In the genomic region with DNA sequence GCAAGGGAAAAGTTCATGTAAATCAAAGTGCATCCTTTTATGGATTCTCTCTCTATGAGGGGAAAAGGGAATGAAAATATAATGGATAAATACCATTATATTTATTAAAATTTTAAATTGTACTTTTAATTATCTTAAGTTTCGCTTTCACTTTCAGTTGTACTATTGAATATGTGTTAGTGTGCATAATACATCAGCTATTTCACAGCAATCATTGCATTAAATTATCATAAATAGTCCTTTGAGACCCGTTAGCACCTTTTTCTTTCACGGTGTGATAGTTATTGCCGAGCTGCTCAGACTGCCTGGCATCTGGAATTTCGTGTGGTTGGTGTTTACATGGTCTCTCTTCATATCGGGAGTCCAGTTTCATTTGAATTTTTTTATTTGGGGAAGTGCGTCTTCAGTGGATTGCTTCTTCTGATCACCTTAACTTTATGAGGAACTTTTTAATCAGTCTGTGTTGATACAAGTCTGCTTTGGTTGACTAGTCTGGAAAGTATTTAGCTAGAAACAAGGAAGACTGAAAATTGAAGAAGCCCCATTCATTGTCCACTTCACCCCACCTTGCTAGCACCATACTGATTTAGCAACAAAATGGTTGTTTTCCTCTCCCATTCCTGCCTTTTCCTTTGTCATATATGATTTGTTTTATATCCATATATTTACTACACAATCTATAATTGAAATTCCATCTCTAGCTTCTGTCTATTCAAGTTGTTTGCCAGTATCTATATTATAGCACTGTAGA, we compare ENCODE assay signal across 17 mouse cellular contexts. TPM values are rescaled to one million over a fixed set of nuclear protein-coding genes. Genes with fewer than 3 reads are reported as not detected.
DNase-seq lines count a peak whose midpoint lies in the region; ATAC-seq and TF ChIP-seq lines count a peak whose summit lies in the region.
"Had no signal": no experiment of that assay in that cellular context is flagged by ENCODE, and none has a peak within 500 bp of the region (broad histone marks: within the 10 kb centered on the region; RNA-seq: fewer than 3 reads in every experiment).

No protein-coding gene starts in this region.

- TF ChIP-seq CTCF in lung, adult 2 months (IDR thresholded peaks at IDR 0.05; ENCODE audit: insufficient read depth, low read length) = no peak
- no peak for TF ChIP-seq CTCF in brain, embryonic 14.5 days (IDR thresholded peaks at IDR 0.05; ENCODE audit: borderline replicate concordance, extremely low read depth, insufficient read depth, insufficient read length)
- TF ChIP-seq CTCF in liver, postnatal 0 days (IDR thresholded peaks at IDR 0.05; ENCODE audit: low read depth) = no peak

- H3K36me3 ChIP-seq in liver, postnatal 0 days (replicated peaks; ENCODE audit: insufficient read depth, low read length) = no peaks in the 10 kb centered on the region; the same call in 1 of the 2 replicates

- TF ChIP-seq EP300 in liver, postnatal 0 days (IDR thresholded peaks at IDR 0.05; ENCODE audit: low read depth) = no peak

- H3K4me1 ChIP-seq in lung, adult 2 months (ENCODE audit: control insufficient read depth, insufficient read depth, low read length) = peaks cover 11% of the 10 kb centered on the region; the same call in 1 of the 2 replicates
- peaks cover 4% of the 10 kb centered on the region; the same call in 1 of the 2 replicates for H3K4me1 ChIP-seq in liver, postnatal 0 days (ENCODE audit: insufficient read depth)
- H3K4me1 ChIP-seq: embryonic facial prominence, embryonic 13.5 days; forebrain, embryonic 10.5 days; heart, embryonic 13.5 days; midbrain, embryonic 10.5 days had no signal

- ATAC-seq in CD4-positive, CD25-positive, alpha-beta regulatory T cell, adult 4 months = peak; percentile 49
- no peak for ATAC-seq in liver, postnatal 0 days
- ATAC-seq: hindbrain, postnatal 0 days had no signal

- H3K27ac ChIP-seq in liver, postnatal 0 days (ENCODE audit: low read depth) = no peak overlapping the region
- H3K27ac ChIP-seq: embryonic facial prominence, embryonic 13.5 days; forebrain, embryonic 10.5 days; heart, embryonic 13.5 days; hindbrain, postnatal 0 days; midbrain, embryonic 10.5 days had no signal

- 0 out of 2 replicates have a peak overlapping the region, but pooled peaks have one; percentile 37 for H3K9ac ChIP-seq in liver, postnatal 0 days (replicated peaks)
- H3K9ac ChIP-seq: embryonic facial prominence, embryonic 13.5 days; heart, embryonic 13.5 days had no signal

- H3K4me3 ChIP-seq in lung, adult 2 months (replicated peaks; ENCODE audit: extremely low read depth, low read depth, low read length) = peak overlapping the region; percentile 61
- H3K4me3 ChIP-seq in liver, postnatal 0 days (ENCODE audit: low read depth, low read length) = peak overlapping the region; percentile 31; the same call in 1 of the 2 replicates
- H3K4me3 ChIP-seq: embryonic facial prominence, embryonic 13.5 days; forebrain, embryonic 10.5 days; heart, embryonic 13.5 days; midbrain, embryonic 10.5 days had no signal

- peak overlapping the region; percentile 55 for H3K4me2 ChIP-seq in liver, postnatal 0 days (ENCODE audit: low read depth, low read length)
- H3K4me2 ChIP-seq: embryonic facial prominence, embryonic 13.5 days; heart, embryonic 13.5 days had no signal

- no peaks in the 10 kb centered on the region for H3K9me3 ChIP-seq in liver, postnatal 0 days (ENCODE audit: low read length)
- H3K9me3 ChIP-seq: embryonic facial prominence, embryonic 13.5 days; heart, embryonic 13.5 days; midbrain, embryonic 10.5 days had no signal

- TF ChIP-seq POLR2A in lung, adult 2 months (IDR thresholded peaks at IDR 0.05; ENCODE audit: borderline replicate concordance, extremely low read depth, low read depth, low read length) = no peak
- TF ChIP-seq POLR2A in brain, embryonic 14.5 days (IDR thresholded peaks at IDR 0.05; ENCODE audit: borderline replicate concordance, extremely low read depth, insufficient read depth, insufficient read length, poor library complexity, severe bottlenecking) = no peak

- no peaks in the 10 kb centered on the region for H3K27me3 ChIP-seq in liver, postnatal 0 days (ENCODE audit: insufficient read depth, low read length)
- H3K27me3 ChIP-seq: embryonic facial prominence, embryonic 13.5 days; heart, embryonic 13.5 days had no signal

- WGBS in lung, adult 2 months = 64% methylated on average over 7 of the region's 7 CpGs
- 80% methylated on average over 7 of the region's 7 CpGs for WGBS in liver, postnatal 0 days (ENCODE audit: insufficient replicate concordance)

- DNase-seq in lung, adult 2 months = peak; percentile 9
- no peak for DNase-seq in lung, postnatal 10 days
- DNase-seq in brain, embryonic 14.5 days (ENCODE audit: low read depth) = peak; percentile 26
- DNase-seq in liver, postnatal 0 days = no peak
- DNase-seq in adrenal gland, postnatal 14 days = no peak
- DNase-seq in urinary bladder, postnatal 10 days (ENCODE audit: low spot score) = no peak
- DNase-seq: adrenal gland, postnatal 10 days; cerebellum, adult 9-10 months; kidney, adult 9 months; kidney, postnatal 4 days; lung, postnatal 14 days had no signal

RNA-seq across cellular contexts. Expression of a gene that starts 57.6 kb away (rescaled TPM):
- polyA plus RNA-seq in lung, adult 2 months (2012; rRNA removed) = 11.1 TPM in 2 replicates
- 10 to 100 TPM; 11.1 to 13.4 TPM for polyA plus RNA-seq in CD4-positive, CD25-positive, alpha-beta regulatory T cell, adult 4 months (2017; shearing (Covaris generic))
- polyA plus RNA-seq in brain, embryonic 14.5 days (2012; rRNA removed) = 4.6 and 6.0 TPM in 2 replicates
- polyA plus RNA-seq in liver, postnatal 0 days (2015; fragmentation: Nextera tagmentation; extraction: Ambion mirVana) = 11.2 and 11.4 TPM in 2 replicates
- 20.4 and 27.4 TPM in 2 replicates for total RNA-seq in adrenal gland, postnatal 14 days (2021)

RNA-seq across cellular contexts. Expression of a gene that starts 57.9 kb away (rescaled TPM):
- polyA plus RNA-seq in lung, adult 2 months (2012; rRNA removed) = 0.92 and 2.4 TPM in 2 replicates
- 10 to 100 TPM; 21.9 to 41.4 TPM for polyA plus RNA-seq in CD4-positive, CD25-positive, alpha-beta regulatory T cell, adult 4 months (2017; shearing (Covaris generic))
- 7.1 and 12.3 TPM in 2 replicates for polyA plus RNA-seq in brain, embryonic 14.5 days (2012; rRNA removed)
- polyA plus RNA-seq in liver, postnatal 0 days (2015; fragmentation: Nextera tagmentation; extraction: Ambion mirVana) = 10.1 and 13.8 TPM in 2 replicates
- total RNA-seq in adrenal gland, postnatal 14 days (2021) = 32.2 and 34.1 TPM in 2 replicates

Comparison
In these comparisons a context has a peak if more than half of its experiments do, and no peak if none do; other contexts are left out.
1. DNase-seq: peak in lung, adult 2 months (single experiment) and brain, embryonic 14.5 days (single experiment); none in lung, postnatal 10 days (single experiment), liver, postnatal 0 days (single experiment), adrenal gland, postnatal 14 days (single experiment) and urinary bladder, postnatal 10 days (single experiment).